Mouse (Mus musculus) layer of hippocampus, postnatal 10 days (tissue): ENCODE data around the gene Zfr. TPM values are rescaled to one million over a fixed set of nuclear protein-coding genes. Genes with fewer than 3 reads are reported as not detected.

Experiments used
- DNase-seq, 2 experiments: peaks; one replicate each; pipeline ENCODE4 v3.0.0; 2021; ENCODE audit warnings: low spot score in 2 of 2
- long read RNA-seq: library from polyadenylated mRNA; stranded (forward); transcript quantifications from one replicate; pipeline ENCODE4 v2.0.0, GENCODE M21; 2023
- total RNA-seq, 2 experiments: library from RNA; stranded (reverse); gene quantifications; 2 replicates each; pipeline ENCODE4 v1.2.3; 2021

Gene Zfr
- 100 to 1,000 TPM; 278 to 285 TPM for total RNA-seq
- long read RNA-seq, full-length matches to known transcripts, result 23 of 75 reads
- long read RNA-seq, partial matches to known transcripts, result 33 of 75 reads
- long read RNA-seq, other reads (novel, unspliced or antisense), result 19 of 75 reads

- DNase-seq, result peak; percentile 94 to 96
Observed at GRCm38 (mm10) chr15:12117242-12118092, at the start of gene Zfr. Gene Zfr (plus strand): TSS chr15:12117831.

GRCm38 (mm10) chr15:12067971-12068370 lies 49.7 kb upstream of the Zfr start:
- no peak for DNase-seq

- no peak for DNase-seq
Observed at GRCm38 (mm10) chr15:12068395-12069218, 49.0 kb upstream of the Zfr start.

- no peak for DNase-seq
Observed at GRCm38 (mm10) chr15:12072709-12073336, 44.8 kb upstream of the Zfr start.

- no peak for DNase-seq
Observed at GRCm38 (mm10) chr15:12074426-12074825, 43.2 kb upstream of the Zfr start.

GRCm38 (mm10) chr15:12082344-12082743 lies 35.3 kb upstream of the Zfr start:
- DNase-seq, result no peak

- no peak for DNase-seq
Observed at GRCm38 (mm10) chr15:12084164-12084563, 33.5 kb upstream of the Zfr start.

GRCm38 (mm10) chr15:12084859-12085258 lies 32.8 kb upstream of the Zfr start:
- DNase-seq, result peak; percentile 58 to 67

GRCm38 (mm10) chr15:12087634-12088033 lies 30.0 kb upstream of the Zfr start:
- DNase-seq, result no peak

GRCm38 (mm10) chr15:12088091-12088490 lies 29.5 kb upstream of the Zfr start:
- no peak for DNase-seq

GRCm38 (mm10) chr15:12090087-12090486 lies 27.5 kb upstream of the Zfr start:
- DNase-seq, result no peak

- DNase-seq, result no peak
Observed at GRCm38 (mm10) chr15:12090981-12091669, 26.5 kb upstream of the Zfr start.

GRCm38 (mm10) chr15:12091781-12092458 lies 25.7 kb upstream of the Zfr start:
- peak; percentile 67 to 70 for DNase-seq

GRCm38 (mm10) chr15:12093026-12093960 lies 24.3 kb upstream of the Zfr start:
- no peak for DNase-seq

GRCm38 (mm10) chr15:12093961-12094566 lies 23.6 kb upstream of the Zfr start:
- DNase-seq, result no peak

GRCm38 (mm10) chr15:12096447-12096846 lies 21.2 kb upstream of the Zfr start:
- DNase-seq, result peak; percentile 63 to 77

GRCm38 (mm10) chr15:12097344-12097743 lies 20.3 kb upstream of the Zfr start:
- DNase-seq, result no peak

- no peak for DNase-seq
Observed at GRCm38 (mm10) chr15:12100912-12101311, 16.7 kb upstream of the Zfr start.

- no peak for DNase-seq
Observed at GRCm38 (mm10) chr15:12103763-12104162, 13.9 kb upstream of the Zfr start.
